Mouse (Mus musculus): ENCODE measurements around the gene Brd3. TPM values are rescaled to one million over a fixed set of nuclear protein-coding genes. Genes with fewer than 3 reads are reported as not detected.
"Not testable (repeated sequence)": the region's sequence is repeated elsewhere in the genome, so short reads cannot be mapped to it uniquely, and the experiment has no call there.

Gene Brd3
- 10 to 100 TPM; 43.6 to 52.2 TPM for total RNA-seq (2021)
- long read RNA-seq, experiment 1, full-length matches to known transcripts: 9 of 25 reads
- long read RNA-seq, experiment 1, partial matches to known transcripts: 9 of 25 reads
- long read RNA-seq, experiment 1, other reads (novel, unspliced or antisense): 7 of 25 reads
- long read RNA-seq, experiment 2, full-length matches to known transcripts: 12 of 32 reads
- long read RNA-seq, experiment 2, partial matches to known transcripts: 14 of 32 reads
- long read RNA-seq, experiment 2, other reads (novel, unspliced or antisense): 6 of 32 reads

DNA sequence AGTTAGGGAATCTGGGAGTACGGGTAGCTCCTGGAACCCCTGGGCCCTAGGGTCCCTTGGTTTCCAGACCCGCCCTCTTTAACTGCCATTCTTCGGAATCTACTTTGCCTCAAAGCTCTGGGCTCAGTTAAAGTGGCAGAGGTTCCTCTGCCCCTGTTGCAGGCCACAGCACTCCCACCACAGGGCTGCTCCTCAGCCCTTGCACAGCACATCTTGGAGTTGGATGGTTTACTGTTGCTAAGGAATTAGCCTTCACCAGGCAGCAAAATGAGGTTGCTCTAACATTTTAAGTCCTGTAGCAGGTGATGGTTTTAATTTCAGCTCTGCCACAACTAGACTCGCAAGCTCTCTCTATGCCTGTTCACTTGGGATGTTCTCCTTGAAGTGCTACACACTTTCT, at the start of gene Brd3:
TSS of gene Brd3 (minus strand) at position 101 of the 400 bp plus-strand sequence.
- DNase-seq (ENCODE audit: extremely low spot score in 1 of 2, low spot score in 2 of 2): no peak
- TF ChIP-seq CTCF (IDR thresholded peaks at IDR 0.05): no peak
- Histone ChIP-seq H3K4me3 (no peak within 1 kb of the TSS), H3K27ac (no peak within 1 kb of the TSS)
- intact Hi-C loops (cut with DNase I): loop anchor here (1.0 to 5.0 kb wide), 2 partner anchors 18 to 225 kb away; no protein-coding TSS in a partner anchor

- TF ChIP-seq CTCF (IDR thresholded peaks at IDR 0.05): no peak
- Histone ChIP-seq H3K27ac (no peak overlapping the region), H3K4me3 (no peak overlapping the region)
- DNase-seq (ENCODE audit: extremely low spot score in 1 of 2, low spot score in 2 of 2): no peak
- intact Hi-C loops (cut with DNase I): loop anchor here (10.0 kb wide), 1 partner anchor 868 kb away; no protein-coding TSS in a partner anchor
These were observed 49.5 kb upstream of the Brd3 start for GRCm38 (mm10) chr2:27556921-27557320.

- Histone ChIP-seq H3K4me3 (no peak overlapping the region), H3K27ac (no peak overlapping the region)
- TF ChIP-seq CTCF (IDR thresholded peaks at IDR 0.05): no peak
- intact Hi-C loops (cut with DNase I): loop anchor here (5.0 to 10.0 kb wide), 3 partner anchors 123 to 870 kb away; partner anchors contain the start of gene Rxra
- DNase-seq (ENCODE audit: extremely low spot score in 1 of 2, low spot score in 2 of 2): no peak
These were observed 46.8 kb upstream of the Brd3 start for GRCm38 (mm10) chr2:27554308-27554707.

GRCm38 (mm10) chr2:27552620-27553287, 45.3 kb upstream of the Brd3 start:
- Histone ChIP-seq H3K27ac (no peak overlapping the region), H3K4me3 (no peak overlapping the region)
- TF ChIP-seq CTCF (IDR thresholded peaks at IDR 0.05): peak; percentile 98
- peak; percentile 71 to 84 for DNase-seq (ENCODE audit: extremely low spot score in 1 of 2, low spot score in 2 of 2)
- intact Hi-C loops (cut with DNase I): loop anchor here (1.0 to 10.0 kb wide), 4 partner anchors 125 to 872 kb away; partner anchors contain the start of gene Rxra

- Histone ChIP-seq H3K4me3 (no peak overlapping the region), H3K27ac (no peak overlapping the region)
- no peak for DNase-seq (ENCODE audit: extremely low spot score in 1 of 2, low spot score in 2 of 2)
- intact Hi-C loops (cut with DNase I): loop anchor here (10.0 kb wide), 2 partner anchors 646 to 916 kb away; partner anchors contain the start of genes 1700007K13Rik, Mrps2 and Olfm1
- no peak for TF ChIP-seq CTCF (IDR thresholded peaks at IDR 0.05)
These were observed 41.4 kb upstream of the Brd3 start for GRCm38 (mm10) chr2:27548664-27549369.

- DNase-seq (ENCODE audit: extremely low spot score in 1 of 2, low spot score in 2 of 2): no peak
- intact Hi-C loops (cut with DNase I): loop anchor here (10.0 kb wide), 2 partner anchors 647 to 917 kb away; partner anchors contain the start of genes 1700007K13Rik, Mrps2 and Olfm1
- Histone ChIP-seq H3K27ac (no peak overlapping the region), H3K4me3 (no peak overlapping the region)
- TF ChIP-seq CTCF (IDR thresholded peaks at IDR 0.05): no peak
These were observed 40.5 kb upstream of the Brd3 start for GRCm38 (mm10) chr2:27547986-27548385.

DNA sequence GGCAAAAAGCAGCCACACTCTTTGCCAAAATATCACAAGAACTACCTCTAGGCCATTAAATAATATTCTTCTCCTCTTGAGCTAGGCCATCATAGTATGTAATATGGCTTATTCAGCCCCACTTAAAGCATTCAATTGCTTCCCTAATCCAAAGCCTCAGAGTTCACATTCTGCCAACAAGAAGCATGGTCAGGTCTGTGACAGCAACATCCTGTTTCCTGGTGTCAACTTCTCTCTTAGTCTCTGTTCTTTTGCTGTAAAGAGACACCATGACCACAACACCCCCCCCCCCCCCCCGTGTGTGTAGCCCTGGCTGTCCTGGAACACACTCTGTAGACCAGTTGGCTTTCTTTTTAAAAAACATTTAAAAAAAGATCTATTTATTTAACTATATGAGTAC, 39.9 kb upstream of the Brd3 start:
- Histone ChIP-seq H3K27ac (no peak overlapping the region), H3K4me3 (no peak overlapping the region)
- TF ChIP-seq CTCF (IDR thresholded peaks at IDR 0.05): no peak
- DNase-seq (ENCODE audit: extremely low spot score in 1 of 2, low spot score in 2 of 2): no peak
- intact Hi-C loops (cut with DNase I): loop anchor here (10.0 kb wide), 2 partner anchors 647 to 917 kb away; partner anchors contain the start of genes 1700007K13Rik, Mrps2 and Olfm1

- H3K4me3 ChIP-seq; DNase-seq (ENCODE audit: extremely low spot score in 1 of 2, low spot score in 2 of 2); H3K27ac ChIP-seq: not testable (repeated sequence)
- intact Hi-C loops (cut with DNase I): loop anchor here (10.0 kb wide), 2 partner anchors 649 to 919 kb away; partner anchors contain the start of genes 1700007K13Rik, Mrps2 and Olfm1
These were observed 38.6 kb upstream of the Brd3 start for GRCm38 (mm10) chr2:27546041-27546440.

GRCm38 (mm10) chr2:27545517-27545916, 38.1 kb upstream of the Brd3 start:
- DNase-seq (ENCODE audit: extremely low spot score in 1 of 2, low spot score in 2 of 2); H3K4me3 ChIP-seq; H3K27ac ChIP-seq: not testable (repeated sequence)
- intact Hi-C loops (cut with DNase I): loop anchor here (10.0 kb wide), 2 partner anchors 649 to 919 kb away; partner anchors contain the start of genes 1700007K13Rik, Mrps2 and Olfm1

DNA sequence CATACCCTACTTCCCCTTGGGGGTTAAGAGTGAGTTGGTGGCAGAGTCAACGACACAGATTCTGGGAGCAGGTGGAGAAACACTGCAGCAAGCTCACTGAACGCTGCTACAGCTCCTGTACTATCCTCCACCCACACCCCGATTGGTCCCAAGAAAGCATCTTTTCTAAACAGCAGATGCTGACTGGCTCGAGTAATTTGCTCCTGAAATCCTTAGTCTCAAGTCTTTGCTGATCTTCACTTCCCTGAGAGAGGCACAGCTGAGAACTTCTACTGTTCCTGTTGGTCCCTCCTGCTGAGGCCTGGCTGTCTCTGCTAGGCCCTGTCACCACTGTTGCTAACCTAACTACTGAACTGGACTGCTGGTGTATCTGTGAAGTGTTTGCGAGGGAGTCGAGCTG, 37.2 kb upstream of the Brd3 start:
- DNase-seq (ENCODE audit: extremely low spot score in 1 of 2, low spot score in 2 of 2): no peak
- no peak overlapping the region for H3K4me3 ChIP-seq
- intact Hi-C loops (cut with DNase I): loop anchor here (10.0 kb wide), 2 partner anchors 650 to 920 kb away; partner anchors contain the start of genes 1700007K13Rik, Mrps2 and Olfm1
- H3K27ac ChIP-seq: no peak overlapping the region
- TF ChIP-seq CTCF (IDR thresholded peaks at IDR 0.05): no peak

GRCm38 (mm10) chr2:27541225-27541624, 33.8 kb upstream of the Brd3 start:
- no peak for TF ChIP-seq CTCF (IDR thresholded peaks at IDR 0.05)
- DNase-seq (ENCODE audit: extremely low spot score in 1 of 2, low spot score in 2 of 2): no peak
- H3K4me3 ChIP-seq: no peak overlapping the region; the same call in 1 of the 2 replicates
- intact Hi-C loops (cut with DNase I): loop anchor here (10.0 kb wide), 2 partner anchors 654 to 924 kb away; partner anchors contain the start of genes 1700007K13Rik, Mrps2 and Olfm1
- H3K27ac ChIP-seq: no peak overlapping the region
